Mouse (Mus musculus) liver, embryonic 15.5 days (tissue): ENCODE measurements around the gene Khsrp. TPM values are rescaled to one million over a fixed set of nuclear protein-coding genes. Genes with fewer than 3 reads are reported as not detected.

ENCODE experiments used
- ATAC-seq: fragments of 200-750 bp; cut with Nextera tagmentation; 2 replicates; pipeline ENCODE4 v1.8.0; 2017; ENCODE audit warnings: moderate number of reproducible peaks, mild to moderate bottlenecking, moderate library complexity; ENCODE audit not compliant: insufficient read depth
- H3K27ac ChIP-seq: fragments of 300-500 bp; sonication (generic); replicated peaks from 2 replicates; pipeline ENCODE4 v1.5.1; 2015; ENCODE audit warnings: mild to moderate bottlenecking, inconsistent platforms
- H3K27me3 ChIP-seq: fragments of 300-500 bp; sonication (generic); 2 replicates; pipeline ENCODE4 v1.6.1; 2015; ENCODE audit warnings: mild to moderate bottlenecking, inconsistent platforms
- H3K36me3 ChIP-seq: fragments of 300-500 bp; sonication (generic); replicated peaks from 2 replicates; pipeline ENCODE4 v1.6.1; 2015; ENCODE audit warnings: moderate library complexity, mild to moderate bottlenecking, inconsistent platforms
- H3K4me1 ChIP-seq: fragments of 300-500 bp; sonication (generic); replicated peaks from 2 replicates; pipeline ENCODE4 v1.6.1; 2015; ENCODE audit warnings: inconsistent platforms
- H3K4me2 ChIP-seq: fragments of 300-500 bp; sonication (generic); 2 replicates; pipeline ENCODE4 v1.6.1; 2015; ENCODE audit warnings: moderate library complexity, mild to moderate bottlenecking, inconsistent platforms
- H3K4me3 ChIP-seq: fragments of 300-500 bp; sonication (generic); replicated peaks from 2 replicates; pipeline ENCODE4 v1.5.1; 2015; ENCODE audit warnings: mild to moderate bottlenecking, inconsistent platforms
- H3K9ac ChIP-seq: fragments of 300-500 bp; sonication (generic); 2 replicates; pipeline ENCODE4 v1.6.1; 2015; ENCODE audit warnings: moderate library complexity, mild to moderate bottlenecking, inconsistent platforms
- H3K9me3 ChIP-seq: fragments of 300-500 bp; sonication (generic); replicated peaks from 2 replicates; pipeline ENCODE4 v1.6.1; 2016; ENCODE audit warnings: inconsistent platforms
- WGBS: fragments of 180-500 bp; shearing (Covaris S2); methylation state at CpG from one replicate; pipeline ENCODE4 v1.1.7; 2015; ENCODE audit warnings: mixed read lengths; ENCODE audit not compliant: insufficient replicate concordance; 5-methylcytosine and 5-hydroxymethylcytosine counted together
- polyA plus RNA-seq: library from polyadenylated mRNA; unstranded; fragments of >200 nt; fragmentation: Nextera tagmentation; extraction: Ambion mirVana; gene quantifications from 2 replicates; pipeline ENCODE4 v1.2.1, GENCODE M21; 2015

Khsrp gene
- polyA plus RNA-seq, 1 experiment from 2014 or later: 21.4 TPM

- ATAC-seq: no peak
- H3K27ac ChIP-seq: no peak overlapping the region
- 61% methylated on average over 8 of the region's 8 CpGs for WGBS
- peaks cover 55% of the 10 kb centered on the region for H3K36me3 ChIP-seq
- H3K9ac ChIP-seq: no peak overlapping the region
- H3K4me2 ChIP-seq: no peak overlapping the region
- peaks cover 45% of the 10 kb centered on the region for H3K4me1 ChIP-seq
- H3K4me3 ChIP-seq: no peak overlapping the region
- H3K9me3 ChIP-seq: no peaks in the 10 kb centered on the region
- no peaks in the 10 kb centered on the region for H3K27me3 ChIP-seq
These were observed 30.1 kb downstream of the Khsrp start for GRCm38 (mm10) chr17:57001228-57001627.

DNA sequence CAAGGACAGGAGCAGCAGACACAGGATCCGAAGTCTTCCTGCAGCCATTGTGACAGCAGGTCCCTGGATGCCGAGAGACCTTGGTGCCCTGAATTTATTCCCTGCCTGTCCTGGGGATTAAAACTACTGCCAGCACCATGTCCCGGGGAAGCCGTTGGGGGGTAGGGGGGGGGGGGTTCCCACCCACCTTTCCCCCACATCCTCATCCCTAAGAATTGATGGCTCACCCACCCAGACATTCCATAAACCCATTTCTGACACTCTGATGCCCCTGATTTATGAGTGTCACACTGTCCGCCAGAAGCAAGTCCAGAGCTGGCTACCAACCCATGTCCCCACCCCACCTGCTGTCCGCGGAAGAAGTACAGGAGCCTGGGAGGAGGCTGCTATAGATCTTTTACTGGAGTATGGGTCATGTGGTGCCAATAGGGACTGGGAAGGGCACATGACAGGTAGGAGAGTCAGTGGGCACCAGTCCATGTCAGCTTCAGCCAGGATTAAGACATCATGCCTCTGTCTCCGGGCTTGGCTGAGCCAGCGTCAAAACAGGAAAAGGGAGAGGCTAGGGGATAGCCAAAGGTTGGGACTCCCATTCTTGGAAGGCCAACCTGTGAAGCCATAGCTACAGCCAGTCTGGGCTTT lies 31.2 kb downstream of the Khsrp start, which contains the start of gene Pspn:
Gene Pspn (minus strand): TSS at position 51 of the 642 bp plus-strand sequence.
- Histone ChIP-seq H3K9ac (no peak within 1 kb of the TSS), H3K4me2 (no peak within 1 kb of the TSS), H3K4me1 (peaks cover 45% of the 10 kb centered on the region), H3K9me3 (no peaks in the 10 kb centered on the region), H3K27me3 (no peaks in the 10 kb centered on the region), H3K27ac (no peak within 1 kb of the TSS), H3K4me3 (no peak within 1 kb of the TSS), H3K36me3 (peaks cover 55% of the 10 kb centered on the region)
- ATAC-seq: no peak
- 81% methylated on average over 9 of the region's 9 CpGs for WGBS

GRCm38 (mm10) chr17:56999414-56999813 lies 31.9 kb downstream of the Khsrp start:
- H3K9me3 ChIP-seq: no peaks in the 10 kb centered on the region
- no peak overlapping the region for H3K4me2 ChIP-seq
- H3K4me1 ChIP-seq: peaks cover 40% of the 10 kb centered on the region
- no peak overlapping the region for H3K4me3 ChIP-seq
- no peaks in the 10 kb centered on the region for H3K27me3 ChIP-seq
- H3K36me3 ChIP-seq: peaks cover 55% of the 10 kb centered on the region
- no peak for ATAC-seq
- WGBS: 81% methylated on average over 9 of the region's 9 CpGs
- H3K9ac ChIP-seq: no peak overlapping the region
- H3K27ac ChIP-seq: no peak overlapping the region

GRCm38 (mm10) chr17:56997029-56997667 lies 34.2 kb downstream of the Khsrp start, which contains the start of gene Alkbh7:
Gene Alkbh7 (plus strand): TSS chr17:56997339.
- peak within 1 kb of the TSS; percentile 88 for H3K4me3 ChIP-seq
- H3K27me3 ChIP-seq: no peaks in the 10 kb centered on the region
- H3K36me3 ChIP-seq: peaks cover 56% of the 10 kb centered on the region
- peaks cover 30% of the 10 kb centered on the region for H3K4me1 ChIP-seq
- peak within 1 kb of the TSS; percentile 72 for H3K9ac ChIP-seq
- ATAC-seq: peak; percentile 99
- peak within 1 kb of the TSS; percentile 89 for H3K4me2 ChIP-seq
- peak within 1 kb of the TSS; percentile 78 for H3K27ac ChIP-seq
- H3K9me3 ChIP-seq: no peaks in the 10 kb centered on the region
- under 1% methylated on average over 38 of the region's 38 CpGs for WGBS

DNA sequence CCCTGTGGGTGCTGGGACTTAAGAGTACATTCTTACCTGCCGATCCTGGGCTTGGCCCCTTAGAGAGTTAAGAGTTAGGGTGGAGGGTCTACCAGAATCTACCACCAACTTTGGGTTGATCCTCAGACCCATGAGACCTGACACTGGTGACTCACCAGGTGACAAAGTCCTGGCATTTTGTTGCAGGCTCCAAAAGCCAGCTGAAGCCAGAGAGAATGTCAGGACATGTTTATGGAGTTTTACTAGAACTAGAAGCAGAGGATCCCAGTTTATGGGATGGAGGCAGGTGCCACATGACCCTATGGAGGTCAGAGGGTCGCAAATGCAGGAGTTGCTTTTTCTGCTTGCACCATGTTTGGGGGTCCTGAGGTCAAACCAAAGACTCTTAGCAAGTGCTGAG lies 34.8 kb downstream of the Khsrp start:
- Histone ChIP-seq H3K27me3 (no peaks in the 10 kb centered on the region), H3K4me1 (peaks cover 29% of the 10 kb centered on the region), H3K27ac (no peak overlapping the region), H3K4me3 (peak overlapping the region; percentile 88), H3K4me2 (peak overlapping the region; percentile 89), H3K36me3 (peaks cover 57% of the 10 kb centered on the region), H3K9me3 (no peaks in the 10 kb centered on the region), H3K9ac (0 out of 2 replicates have a peak overlapping the region, but pooled peaks have one; percentile 13)
- WGBS: 57% methylated on average over 2 of the region's 2 CpGs
- no peak for ATAC-seq

GRCm38 (mm10) chr17:56995046-56995445 lies 36.3 kb downstream of the Khsrp start:
- no peak overlapping the region for H3K4me2 ChIP-seq
- peaks cover 34% of the 10 kb centered on the region for H3K4me1 ChIP-seq
- H3K27ac ChIP-seq: no peak overlapping the region
- WGBS: 78% methylated on average over 8 of the region's 8 CpGs
- H3K36me3 ChIP-seq: peaks cover 57% of the 10 kb centered on the region
- H3K27me3 ChIP-seq: no peaks in the 10 kb centered on the region
- H3K9me3 ChIP-seq: no peaks in the 10 kb centered on the region
- H3K4me3 ChIP-seq: no peak overlapping the region
- no peak for ATAC-seq
- H3K9ac ChIP-seq: no peak overlapping the region

- Histone ChIP-seq H3K4me2 (peak overlapping the region; percentile 88), H3K4me1 (peaks cover 24% of the 10 kb centered on the region), H3K27me3 (no peaks in the 10 kb centered on the region), H3K36me3 (peaks cover 44% of the 10 kb centered on the region), H3K4me3 (peak overlapping the region; percentile 77), H3K9ac (peak overlapping the region; percentile 71), H3K27ac (no peak overlapping the region), H3K9me3 (no peaks in the 10 kb centered on the region)
- WGBS: 58% methylated on average over 2 of the region's 2 CpGs
- ATAC-seq: no peak
These were observed 40.4 kb downstream of the Khsrp start for GRCm38 (mm10) chr17:56990966-56991365.

GRCm38 (mm10) chr17:56990115-56990746 lies 41.1 kb downstream of the Khsrp start, which contains the start of gene Clpp:
Gene Clpp (plus strand): TSS chr17:56990305.
- peak within 1 kb of the TSS; percentile 77 for H3K4me3 ChIP-seq
- H3K9ac ChIP-seq: peak within 1 kb of the TSS; percentile 71
- H3K27ac ChIP-seq: peak within 1 kb of the TSS; percentile 69
- H3K36me3 ChIP-seq: peaks cover 36% of the 10 kb centered on the region
- under 1% methylated on average over 52 of the region's 52 CpGs for WGBS
- no peaks in the 10 kb centered on the region for H3K27me3 ChIP-seq
- H3K9me3 ChIP-seq: no peaks in the 10 kb centered on the region
- H3K4me2 ChIP-seq: peak within 1 kb of the TSS; percentile 88
- peaks cover 24% of the 10 kb centered on the region for H3K4me1 ChIP-seq
- peak; percentile 96 for ATAC-seq

- H3K27me3 ChIP-seq: no peaks in the 10 kb centered on the region
- no peaks in the 10 kb centered on the region for H3K9me3 ChIP-seq
- WGBS: 2% methylated on average over 25 of the region's 25 CpGs
- H3K4me2 ChIP-seq: peak overlapping the region; percentile 88
- H3K27ac ChIP-seq: peak overlapping the region; percentile 69
- H3K9ac ChIP-seq: peak overlapping the region; percentile 59
- H3K4me1 ChIP-seq: peaks cover 24% of the 10 kb centered on the region
- H3K36me3 ChIP-seq: peaks cover 30% of the 10 kb centered on the region
- peak overlapping the region; percentile 77 for H3K4me3 ChIP-seq
- ATAC-seq: peak; percentile 83
These were observed 41.7 kb downstream of the Khsrp start for GRCm38 (mm10) chr17:56989467-56990114.

DNA sequence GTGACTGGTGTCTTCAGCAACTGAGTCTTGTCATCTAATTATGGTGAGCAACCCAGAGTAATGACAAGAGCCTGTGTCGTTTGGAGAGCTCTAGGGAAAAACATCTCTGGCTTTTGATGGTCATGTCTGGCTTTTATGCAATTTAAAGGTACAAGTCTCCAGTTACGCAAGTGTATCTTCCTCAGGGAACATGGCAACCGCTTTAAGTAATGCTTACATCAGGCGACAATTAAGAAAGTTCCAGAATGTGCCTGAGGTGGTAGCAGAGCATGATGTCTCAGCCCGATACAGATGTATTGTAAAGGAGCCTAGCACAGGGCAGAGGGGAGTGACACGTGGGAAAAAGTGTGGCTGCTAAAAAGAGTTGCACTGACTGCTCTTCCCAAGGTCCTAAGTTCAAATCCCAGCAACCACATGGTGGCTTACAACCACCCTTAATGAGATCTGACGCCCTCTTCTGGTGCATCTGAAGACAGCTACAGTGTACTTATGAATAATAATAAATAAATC lies 42.3 kb downstream of the Khsrp start:
- Histone ChIP-seq H3K9me3 (no peaks in the 10 kb centered on the region), H3K4me1 (peaks cover 24% of the 10 kb centered on the region), H3K9ac (peak overlapping the region; percentile 59; the same call in 1 of the 2 replicates), H3K27ac (0 out of 2 replicates have a peak overlapping the region, but pooled peaks have one; percentile 69), H3K4me2 (peak overlapping the region; percentile 88), H3K36me3 (peaks cover 24% of the 10 kb centered on the region), H3K4me3 (peak overlapping the region; percentile 77), H3K27me3 (no peaks in the 10 kb centered on the region)
- 63% methylated on average over 7 of the region's 7 CpGs for WGBS
- no peak for ATAC-seq
